Mouse (Mus musculus) intestine, embryonic 14.5 days (tissue): ENCODE data around the gene Capn5. TPM values are rescaled to one million over a fixed set of nuclear protein-coding genes. Genes with fewer than 3 reads are reported as not detected.

Experiments
- ATAC-seq: fragments of 200-750 bp; cut with Nextera tagmentation; replicated peaks from 2 replicates; pipeline ENCODE4 v1.8.0; 2017; ENCODE audit warnings: low read depth, moderate number of reproducible peaks, moderate TSS enrichment, moderate library complexity; ENCODE audit not compliant: low FRiP score, low TSS enrichment
- DNase-seq: peaks from one replicate; pipeline ENCODE4 v3.0.0-alpha.2; 2018; ENCODE audit warnings: low spot score
- H3K27ac ChIP-seq: fragments of 300-500 bp; sonication (generic); 2 replicates; pipeline ENCODE4 v1.5.1; 2014; ENCODE audit warnings: low read depth, mild to moderate bottlenecking, control low read depth
- H3K27me3 ChIP-seq: fragments of 300-500 bp; sonication (generic); replicated peaks from 2 replicates; pipeline ENCODE4 v1.6.1; 2014; ENCODE audit warnings: low read length, control low read depth; ENCODE audit not compliant: control insufficient read depth, insufficient read depth
- H3K36me3 ChIP-seq: fragments of 300-500 bp; sonication (generic); 2 replicates; pipeline ENCODE4 v1.6.1; 2014; ENCODE audit warnings: low read length, control low read depth; ENCODE audit not compliant: control insufficient read depth, insufficient read depth
- H3K4me1 ChIP-seq: fragments of 300-500 bp; sonication (generic); replicated peaks from 2 replicates; pipeline ENCODE4 v1.6.1; 2014; ENCODE audit warnings: low read length, control low read depth, mixed read lengths; ENCODE audit not compliant: control insufficient read depth, insufficient read depth
- H3K4me2 ChIP-seq: fragments of 300-500 bp; sonication (generic); 2 replicates; pipeline ENCODE4 v1.6.1; 2014; ENCODE audit warnings: low read length
- H3K4me3 ChIP-seq: fragments of 300-500 bp; sonication (generic); 2 replicates; pipeline ENCODE4 v1.5.1; 2014; ENCODE audit warnings: low read depth, low read length, control low read depth, mixed read lengths
- H3K9ac ChIP-seq: fragments of 300-500 bp; sonication (generic); 2 replicates; pipeline ENCODE4 v1.6.1; 2014; ENCODE audit warnings: mild to moderate bottlenecking, low read length
- H3K9me3 ChIP-seq: fragments of 300-500 bp; sonication (generic); 2 replicates; pipeline ENCODE4 v1.6.1; 2016; ENCODE audit warnings: low read length, control low read depth; ENCODE audit not compliant: control insufficient read depth
- WGBS: fragments of 180-500 bp; shearing (Covaris S2); extraction: QIAGEN DNeasy Blood & Tissue Kit; methylation state at CpG from one replicate; pipeline ENCODE4 v1.1.7; 2014; 5-methylcytosine and 5-hydroxymethylcytosine counted together
- polyA plus RNA-seq: library from polyadenylated mRNA; unstranded; fragments of >200 nt; fragmentation: Nextera tagmentation; extraction: Ambion mirVana; gene quantifications from 2 replicates; pipeline ENCODE4 v1.2.1, GENCODE M21; 2014

The Capn5 gene
- polyA plus RNA-seq, 1 experiment from 2014 or later, result 6.1 TPM

GRCm38 (mm10) chr7:98084541-98085293 is 93.4 kb downstream of the Capn5 start:
- H3K4me2 ChIP-seq, result peak overlapping the region; percentile 13
- H3K9ac ChIP-seq, result 0 out of 2 replicates have a peak overlapping the region, but pooled peaks have one; percentile 20
- H3K36me3 ChIP-seq, result no peaks in the 10 kb centered on the region
- no peaks in the 10 kb centered on the region for H3K27me3 ChIP-seq
- no peak for ATAC-seq
- WGBS, result 28% methylated on average over 12 of the region's 12 CpGs
- peak overlapping the region; percentile 11; the same call in 1 of the 2 replicates for H3K27ac ChIP-seq
- no peak overlapping the region for H3K4me3 ChIP-seq
- H3K9me3 ChIP-seq, result no peaks in the 10 kb centered on the region
- DNase-seq, result no peak
- peaks cover 18% of the 10 kb centered on the region for H3K4me1 ChIP-seq

GRCm38 (mm10) chr7:98082376-98082775 is 95.7 kb downstream of the Capn5 start:
- no peaks in the 10 kb centered on the region for H3K27me3 ChIP-seq
- 19% methylated on average over 5 of the region's 5 CpGs for WGBS
- DNase-seq (no peak), ATAC-seq (no peak)
- no peak overlapping the region for H3K4me2 ChIP-seq
- H3K9me3 ChIP-seq, result no peaks in the 10 kb centered on the region
- no peak overlapping the region for H3K9ac ChIP-seq
- H3K4me1 ChIP-seq, result peaks cover 18% of the 10 kb centered on the region
- no peak overlapping the region for H3K27ac ChIP-seq
- H3K4me3 ChIP-seq, result no peak overlapping the region
- no peaks in the 10 kb centered on the region for H3K36me3 ChIP-seq

GRCm38 (mm10) chr7:98077453-98077852 is 100.6 kb downstream of the Capn5 start:
- Histone ChIP-seq H3K4me2 (no peak overlapping the region), H3K4me3 (no peak overlapping the region), H3K27ac (no peak overlapping the region), H3K9me3 (no peaks in the 10 kb centered on the region), H3K9ac (no peak overlapping the region), H3K4me1 (peaks cover 5% of the 10 kb centered on the region; the same call in 1 of the 2 replicates), H3K27me3 (no peaks in the 10 kb centered on the region), H3K36me3 (no peaks in the 10 kb centered on the region)
- DNase-seq (no peak), ATAC-seq (no peak)
- WGBS, result 78% methylated on average over 11 of the region's 11 CpGs

GRCm38 (mm10) chr7:98071620-98072019 is 106.5 kb downstream of the Capn5 start:
- H3K9me3 ChIP-seq, result no peaks in the 10 kb centered on the region
- 0 out of 2 replicates have a peak, but pooled peaks cover 6% of the 10 kb centered on the region for H3K36me3 ChIP-seq
- no peak overlapping the region for H3K4me2 ChIP-seq
- H3K9ac ChIP-seq, result no peak overlapping the region
- H3K27ac ChIP-seq, result no peak overlapping the region
- ATAC-seq (peak; percentile 57; the same call in 1 of the 2 replicates), DNase-seq (peak; percentile 93)
- H3K4me3 ChIP-seq, result no peak overlapping the region
- no peaks in the 10 kb centered on the region for H3K4me1 ChIP-seq
- H3K27me3 ChIP-seq, result no peaks in the 10 kb centered on the region
- 32% methylated on average over 5 of the region's 5 CpGs for WGBS

Other genes starting within 250 kb of the Capn5 start
- 16.3 and 17.2 TPM in 2 replicates for gene Myo7a, start 58.8 kb downstream of the Capn5 start, polyA plus RNA-seq
- gene Omp, start 32.8 kb downstream of the Capn5 start, polyA plus RNA-seq, result 0.47 TPM in 1 of 2 replicates, not detected in the other
- gene B3gnt6, start 21.2 kb upstream of the Capn5 start, polyA plus RNA-seq, result 0.12 TPM in 1 of 2 replicates, not detected in the other
- gene Acer3, start 142.9 kb upstream of the Capn5 start, polyA plus RNA-seq, result 21.6 and 21.7 TPM in 2 replicates
- 12.8 and 14.5 TPM in 2 replicates for gene Tsku, start 183.1 kb upstream of the Capn5 start, polyA plus RNA-seq